Mouse (Mus musculus): ENCODE results near the gene Cnpy4. TPM values are rescaled to one million over a fixed set of nuclear protein-coding genes. Genes with fewer than 3 reads are reported as not detected.

Cnpy4 gene
- total RNA-seq (2021), result 10 to 100 TPM; 17.2 to 18.0 TPM
- long read RNA-seq, experiment 1, transcript Cnpy4-202 (6 exons, 1,855 nt), result major isoform, 15 of 17 reads
- long read RNA-seq, experiment 1, partial matches to known transcripts, result 1 of 17 reads
- long read RNA-seq, experiment 1, other reads (novel, unspliced or antisense), result 1 of 17 reads
- long read RNA-seq, experiment 2, transcript Cnpy4-202 (6 exons, 1,855 nt), result major isoform, 10 of 11 reads
- long read RNA-seq, experiment 2, partial matches to known transcripts, result 1 of 11 reads
- long read RNA-seq, experiment 2, other reads (novel, unspliced or antisense), result 0 of 11 reads

GRCm38 (mm10) chr5:138186950-138187638 lies at the start of gene Cnpy4, which contains the start of gene Taf6:
Cnpy4 (plus strand) TSS chr5:138187485.
Taf6 (minus strand) TSS chr5:138187451.
- intact Hi-C loops (cut with DNase I), result loop anchor here (1.0 kb wide), 2 partner anchors 11 to 26 kb away; partner anchors contain the start of gene Cops6
- peak; percentile 84 to 89 for DNase-seq (ENCODE audit: low spot score in 2 of 2)

- DNase-seq (ENCODE audit: low spot score in 2 of 2), result peak; percentile 36 to 48
- intact Hi-C loops (cut with DNase I), result no loop called here
Observed at GRCm38 (mm10) chr5:138137935-138138549, 49.2 kb upstream of the Cnpy4 start.

GRCm38 (mm10) chr5:138138585-138138984 lies 48.7 kb upstream of the Cnpy4 start:
- DNase-seq (ENCODE audit: low spot score in 2 of 2), result no peak
- intact Hi-C loops (cut with DNase I), result no loop called here

GRCm38 (mm10) chr5:138154390-138154789 lies 32.9 kb upstream of the Cnpy4 start:
- DNase-seq (ENCODE audit: low spot score in 2 of 2), result no peak
- intact Hi-C loops (cut with DNase I), result no loop called here

GRCm38 (mm10) chr5:138155443-138155976 lies 31.8 kb upstream of the Cnpy4 start, which contains the start of gene Zfp113:
Zfp113 (minus strand) TSS chr5:138155744.
- intact Hi-C loops (cut with DNase I), result loop anchor here (5.0 kb wide), 1 partner anchor 368 kb away; the partner anchor contains the start of genes Mepce and Zcwpw1
- DNase-seq (ENCODE audit: low spot score in 2 of 2), result peak; percentile 89 to 96

GRCm38 (mm10) chr5:138160224-138160762 lies 27.0 kb upstream of the Cnpy4 start:
- no peak for DNase-seq (ENCODE audit: low spot score in 2 of 2)
- intact Hi-C loops (cut with DNase I), result no loop called here

GRCm38 (mm10) chr5:138160842-138161665 lies 26.2 kb upstream of the Cnpy4 start, which contains the start of gene Cops6:
Cops6 (plus strand) TSS chr5:138161071.
- peak; percentile 94 to 95 for DNase-seq (ENCODE audit: low spot score in 2 of 2)
- intact Hi-C loops (cut with DNase I), result loop anchor here (1.0 kb wide), 1 partner anchor 26 kb away; the partner anchor contains the start of genes Cnpy4 and Taf6

GRCm38 (mm10) chr5:138163046-138163445 lies 24.2 kb upstream of the Cnpy4 start:
- no peak for DNase-seq (ENCODE audit: low spot score in 2 of 2)
- intact Hi-C loops (cut with DNase I), result no loop called here

- no peak for DNase-seq (ENCODE audit: low spot score in 2 of 2)
- intact Hi-C loops (cut with DNase I), result no loop called here
Observed at GRCm38 (mm10) chr5:138163610-138164009, 23.7 kb upstream of the Cnpy4 start.

- no peak for DNase-seq (ENCODE audit: low spot score in 2 of 2)
- intact Hi-C loops (cut with DNase I), result no loop called here
Observed at GRCm38 (mm10) chr5:138165594-138165993, 21.7 kb upstream of the Cnpy4 start.

GRCm38 (mm10) chr5:138170936-138171561 lies 16.2 kb upstream of the Cnpy4 start:
- intact Hi-C loops (cut with DNase I), result no loop called here
- peak; percentile 95 to 97 for DNase-seq (ENCODE audit: low spot score in 2 of 2)

- intact Hi-C loops (cut with DNase I), result no loop called here
- peak; percentile 97 to 99 for DNase-seq (ENCODE audit: low spot score in 2 of 2)
Observed at GRCm38 (mm10) chr5:138171695-138172491, 15.4 kb upstream of the Cnpy4 start, which contains the start of the genes Ap4m1 and Mcm7. Ap4m1 (plus strand) TSS chr5:138172002. Mcm7 (minus strand) TSS chr5:138172422.

GRCm38 (mm10) chr5:138173217-138173616 lies 14.1 kb upstream of the Cnpy4 start:
- DNase-seq (ENCODE audit: low spot score in 2 of 2), result no peak
- intact Hi-C loops (cut with DNase I), result no loop called here

GRCm38 (mm10) chr5:138187661-138188306 lies 499 bp downstream of the Cnpy4 start:
- DNase-seq (ENCODE audit: low spot score in 2 of 2), result peak; percentile 78 to 84
- intact Hi-C loops (cut with DNase I), result loop anchor here (1.0 kb wide), 2 partner anchors 11 to 26 kb away; partner anchors contain the start of gene Cops6

GRCm38 (mm10) chr5:138193771-138194727 lies 6.8 kb downstream of the Cnpy4 start, which contains the start of gene Mblac1:
Mblac1 (plus strand) TSS chr5:138194314.
- DNase-seq (ENCODE audit: low spot score in 2 of 2), result peak; percentile 77 to 80
- intact Hi-C loops (cut with DNase I), result no loop called here

Data from left cerebral cortex, postnatal 14 days (tissue).